Mouse (Mus musculus) heart, postnatal 36 days (tissue): ENCODE measurements at regions not wholly inside any gene's neighbourhood (a gene's known extent, or its start where the extent isn't known, plus 50 kb on each side); places are given as distances from the start of the nearest gene placed in this dataset.

ENCODE experiments used
- DNase-seq, 2 experiments: peaks; one replicate each; pipeline ENCODE4 v3.0.0; 2021 to 2022
- intact Hi-C: fragments of 180-260 bp; cut with DNase I; formaldehyde crosslinking; loops from one replicate; pipeline ENCODE4 v1.15.1; 2025

DNA sequence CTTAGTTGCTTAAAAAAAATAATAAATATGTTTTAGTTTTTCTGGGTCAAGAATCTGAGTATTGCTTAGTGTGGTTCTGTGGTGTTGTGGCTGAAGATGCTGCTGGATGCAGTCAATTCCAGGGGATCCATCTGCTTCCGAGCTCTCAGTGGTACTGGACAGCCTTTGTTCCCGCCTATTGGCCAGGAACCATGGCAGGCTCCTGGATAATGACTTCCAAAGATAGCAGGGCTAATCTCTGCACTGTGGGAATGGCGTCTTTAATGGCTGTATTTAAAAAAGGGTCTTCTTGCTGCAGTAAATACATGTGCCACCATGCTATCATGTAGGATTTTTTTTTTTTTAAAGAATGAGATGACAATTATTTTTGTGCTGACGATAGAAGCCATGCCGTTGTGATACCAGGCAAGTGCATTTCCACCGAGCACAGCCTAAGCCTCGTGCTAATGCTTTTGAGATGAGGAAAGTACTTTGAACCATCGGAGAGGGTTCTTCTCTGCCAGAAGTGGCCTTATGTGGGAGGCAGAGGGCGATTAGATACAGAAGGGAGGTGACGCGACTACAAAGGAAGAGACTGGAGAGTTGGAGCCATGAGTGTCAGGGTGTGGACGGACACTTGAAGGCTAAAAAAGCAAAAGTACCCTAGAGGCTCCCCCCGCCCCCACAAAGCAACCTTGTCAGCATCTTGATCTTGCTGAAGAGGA, 50.7 kb upstream of the Rgs8 start:
- intact Hi-C loops: loop anchor here (5.0 kb wide), 1 partner anchor 40 kb away; no protein-coding TSS in a partner anchor
- DNase-seq: no peak

DNA sequence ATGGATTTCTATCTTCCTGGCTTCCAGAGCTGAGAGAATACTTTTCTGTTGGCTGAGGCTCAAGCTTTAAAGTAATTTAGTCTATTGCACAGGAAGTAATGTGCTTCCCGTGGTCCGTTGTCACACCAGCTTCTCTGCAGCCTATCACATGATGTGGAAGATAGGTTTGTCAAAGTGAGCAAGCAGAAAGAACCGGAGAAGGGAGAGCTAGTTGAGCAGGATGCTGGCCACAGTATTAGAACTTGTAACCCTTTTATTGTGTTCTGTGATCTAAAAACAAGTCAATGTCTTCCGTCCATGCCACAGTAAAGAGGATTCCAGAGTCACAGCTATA, 50.2 kb upstream of the Rgs8 start:
- DNase-seq: no peak
- intact Hi-C loops: loop anchor here (5.0 kb wide), 1 partner anchor 40 kb away; no protein-coding TSS in a partner anchor
